Mouse (Mus musculus): ENCODE measurements around the gene Cntnap2. TPM values are rescaled to one million over a fixed set of nuclear protein-coding genes. Genes with fewer than 3 reads are reported as not detected.

Gene Cntnap2
- polyA plus RNA-seq, 1 experiment from 2014 or later, result 50.9 TPM

GRCm38 (mm10) chr6:47343245-47343644 lies 2284.1 kb downstream of the Cntnap2 start:
- WGBS, result 83% methylated on average over 1 of the region's 1 CpGs
- H3K36me3 ChIP-seq, result no peaks in the 10 kb centered on the region
- ATAC-seq (ENCODE audit: low read depth), result no peak
- H3K4me3 ChIP-seq, result no peak overlapping the region
- H3K9ac ChIP-seq, result no peak overlapping the region
- no peaks in the 10 kb centered on the region for H3K4me1 ChIP-seq (replicated peaks)
- no peaks in the 10 kb centered on the region for H3K27me3 ChIP-seq
- H3K9me3 ChIP-seq, result no peaks in the 10 kb centered on the region
- H3K4me2 ChIP-seq, result no peak overlapping the region
- no peak overlapping the region for H3K27ac ChIP-seq (replicated peaks)

DNA sequence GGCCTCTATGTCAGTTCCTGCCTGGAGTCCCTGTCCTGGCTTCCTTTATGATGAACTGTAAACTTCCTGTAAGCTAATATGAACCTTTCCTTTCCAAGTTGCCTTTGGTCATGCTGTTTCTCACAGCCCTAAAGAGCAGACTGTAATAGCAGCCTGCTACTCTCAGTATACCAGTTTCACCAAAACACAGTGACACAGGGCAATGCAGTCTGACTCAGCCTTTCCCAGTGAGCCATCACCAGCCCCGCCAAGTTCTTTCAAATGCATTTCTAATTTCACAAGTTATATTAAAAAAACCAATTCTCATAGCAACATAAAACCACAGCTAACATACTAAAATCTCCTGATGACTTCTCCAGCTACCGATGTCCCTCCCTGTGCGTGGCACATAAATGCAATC lies 2285.5 kb downstream of the Cntnap2 start:
- Histone ChIP-seq H3K27me3 (no peaks in the 10 kb centered on the region), H3K27ac (replicated peaks) (no peak overlapping the region), H3K9ac (no peak overlapping the region), H3K4me1 (replicated peaks) (no peaks in the 10 kb centered on the region), H3K4me2 (no peak overlapping the region), H3K9me3 (no peaks in the 10 kb centered on the region), H3K36me3 (no peaks in the 10 kb centered on the region), H3K4me3 (no peak overlapping the region)
- WGBS, result 85% methylated on average over 3 of the region's 3 CpGs
- ATAC-seq (ENCODE audit: low read depth), result no peak

DNA sequence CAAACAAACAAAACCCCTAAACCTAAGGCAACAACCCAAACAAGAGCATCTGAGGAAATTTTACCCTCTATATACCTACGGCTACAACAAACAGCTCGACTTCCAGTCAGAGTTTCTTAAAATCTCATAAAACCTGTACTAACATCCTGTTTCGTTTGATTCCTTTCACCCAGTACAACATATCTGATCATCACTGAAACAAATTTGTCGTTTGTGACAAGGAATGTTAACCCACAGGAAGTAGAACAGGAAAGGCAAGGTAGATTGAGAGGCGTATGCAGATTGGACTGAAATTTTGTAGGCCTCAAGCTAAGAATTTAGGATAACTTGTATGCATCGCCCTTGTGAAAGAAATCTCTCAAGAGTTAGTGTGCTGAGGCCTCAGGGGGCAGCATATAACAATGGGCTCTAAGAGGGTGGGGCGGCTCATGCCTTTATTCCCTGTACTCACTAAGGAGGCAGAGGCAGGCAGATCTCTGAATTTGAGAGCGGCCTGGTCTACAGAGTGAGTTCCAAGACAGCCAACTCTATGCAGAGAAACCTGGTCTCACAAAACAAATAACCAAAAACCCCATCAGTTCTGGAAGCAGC lies 2291.0 kb downstream of the Cntnap2 start:
- no peak overlapping the region for H3K4me2 ChIP-seq
- no peaks in the 10 kb centered on the region for H3K36me3 ChIP-seq
- ATAC-seq (ENCODE audit: low read depth), result no peak

More for the DNA sequence above, 2291.0 kb downstream of the Cntnap2 start:
- Histone ChIP-seq H3K4me3 (no peak overlapping the region), H3K9me3 (no peaks in the 10 kb centered on the region), H3K4me1 (replicated peaks) (no peaks in the 10 kb centered on the region), H3K27me3 (no peaks in the 10 kb centered on the region), H3K27ac (replicated peaks) (no peak overlapping the region), H3K9ac (no peak overlapping the region)
- WGBS, result 91% methylated on average over 8 of the region's 8 CpGs

Data from neural tube, embryonic 13.5 days (tissue).